Mouse (Mus musculus) bone marrow macrophage, adult 2 months (primary cell): Measurements from ENCODE around the gene Zfp995. TPM values are rescaled to one million over a fixed set of nuclear protein-coding genes. Genes with fewer than 3 reads are reported as not detected.
"Not testable (repeated sequence)": the region's sequence is repeated elsewhere in the genome, so short reads cannot be mapped to it uniquely, and the experiment has no call there.

Experiments
- H3K27ac ChIP-seq: 2 replicates; pipeline ENCODE4 v1.5.1; 2012; ENCODE audit warnings: low read depth, low read length; ENCODE audit not compliant: insufficient read depth
- H3K4me1 ChIP-seq: 2 replicates; pipeline ENCODE4 v1.6.1; 2012; ENCODE audit warnings: low read length; ENCODE audit not compliant: control insufficient read depth, insufficient read depth
- H3K4me3 ChIP-seq: 2 replicates; pipeline ENCODE4 v1.5.1; 2012; ENCODE audit warnings: mild to moderate bottlenecking, low read length, moderate library complexity; ENCODE audit not compliant: insufficient read depth
- CTCF ChIP-seq: IDR thresholded peaks from 2 replicates; pipeline ENCODE4 v1.5.1; 2012; ENCODE audit warnings: low read depth, mild to moderate bottlenecking, low read length, moderate library complexity
- POLR2A ChIP-seq: IDR thresholded peaks from 2 replicates; pipeline ENCODE4 v1.6.1; 2012; ENCODE audit warnings: mild to moderate bottlenecking, low read depth, low read length, borderline replicate concordance
- polyA plus RNA-seq: library from polyadenylated mRNA; stranded (reverse); fragments of >200 nt; gene quantifications from 2 replicates; pipeline ENCODE4 v1.2.4, GENCODE M21; 2012; ENCODE audit not compliant: missing spikeins, insufficient read depth, insufficient read length

Gene Zfp995
- 11.3 and 12.1 TPM in 2 replicates for polyA plus RNA-seq

GRCm38 (mm10) chr17:21909456-21910052 lies at the start of gene Zfp995:
TSS of gene Zfp995 (minus strand) at chr17:21909926.
- H3K27ac ChIP-seq, H3K4me1 ChIP-seq: not testable (repeated sequence)
- peak within 1 kb of the TSS; percentile 67 for H3K4me3 ChIP-seq

GRCm38 (mm10) chr17:21909039-21909438 lies 687 bp downstream of the Zfp995 start:
- no peaks in the 10 kb centered on the region for H3K4me1 ChIP-seq
- H3K27ac ChIP-seq, result no peak overlapping the region
- TF ChIP-seq CTCF (no peak), POLR2A (no peak)
- H3K4me3 ChIP-seq, result peak overlapping the region; percentile 67

- no peak overlapping the region for H3K27ac ChIP-seq
- H3K4me1 ChIP-seq, result no peaks in the 10 kb centered on the region
- H3K4me3 ChIP-seq, result no peak overlapping the region
- TF ChIP-seq CTCF (no peak), POLR2A (no peak)
These were observed 38.5 kb downstream of the Zfp995 start for GRCm38 (mm10) chr17:21871256-21871655.

- not testable (repeated sequence) for H3K4me1 ChIP-seq
These were observed 63.5 kb downstream of the Zfp995 start for GRCm38 (mm10) chr17:21846322-21846582.

GRCm38 (mm10) chr17:21845545-21846321 lies 64.0 kb downstream of the Zfp995 start, which contains the start of gene Zfp820:
TSS of gene Zfp820 (minus strand) at chr17:21845772.
- no peak for TF ChIP-seq CTCF
- TF ChIP-seq POLR2A, result no peak
- Histone ChIP-seq H3K4me3 (peak within 1 kb of the TSS; percentile 50), H3K4me1 (no peaks in the 10 kb centered on the region), H3K27ac (no peak within 1 kb of the TSS)

More at GRCm38 (mm10) chr17:21846322-21846582, 63.5 kb downstream of the Zfp995 start:
- not testable (repeated sequence) for H3K4me3 ChIP-seq, H3K27ac ChIP-seq

GRCm38 (mm10) chr17:21838510-21838909 lies 71.2 kb downstream of the Zfp995 start:
- TF ChIP-seq POLR2A (no peak), CTCF (no peak)
- Histone ChIP-seq H3K27ac (no peak overlapping the region), H3K4me1 (no peaks in the 10 kb centered on the region), H3K4me3 (no peak overlapping the region)

Other genes with a start within 250 kb of the Zfp995 start
- gene Gm10226, start 218.1 kb downstream of the Zfp995 start, polyA plus RNA-seq, result 8.6 and 13.6 TPM in 2 replicates
- 7.1 and 7.7 TPM in 2 replicates for gene Zfp760, start 202.2 kb downstream of the Zfp995 start, polyA plus RNA-seq
- gene Zfp229, start 179.1 kb downstream of the Zfp995 start, polyA plus RNA-seq, result 4.0 and 5.0 TPM in 2 replicates
- 0.43 TPM in 1 of 2 replicates, not detected in the other for gene Zfp820, start 64.2 kb downstream of the Zfp995 start, polyA plus RNA-seq
- 10.8 and 11.2 TPM in 2 replicates for gene Zfp942, start 52.5 kb upstream of the Zfp995 start, polyA plus RNA-seq
- gene Zfp943, start 52.6 kb upstream of the Zfp995 start, polyA plus RNA-seq, result 21.8 and 23.9 TPM in 2 replicates